Mouse (Mus musculus) stomach, postnatal 0 days (tissue): ENCODE data around the gene Gm20425.

Source experiments
- CTCF ChIP-seq: IDR thresholded peaks from 2 replicates; pipeline ENCODE4 v1.5.1; 2016; ENCODE audit warnings: antibody characterized with exemption, low read depth, mild to moderate bottlenecking, moderate library complexity
- EP300 ChIP-seq: optimal IDR thresholded peaks from 2 replicates; pipeline ENCODE3; 2016; ENCODE audit warnings: antibody characterized with exemption

- TF ChIP-seq CTCF = no peak
- TF ChIP-seq EP300 = no peak
Measured at GRCm38 (mm10) chr9:103224721-103225120, 5.4 kb downstream of the Gm20425 start.
